Mouse (Mus musculus) bone marrow macrophage, adult 2 months (primary cell): ENCODE measurements around the gene Lrrc36.

Source experiments
- CTCF ChIP-seq: IDR thresholded peaks from 2 replicates; pipeline ENCODE4 v1.5.1; 2012; ENCODE audit warnings: low read depth, mild to moderate bottlenecking, low read length, moderate library complexity
- POLR2A ChIP-seq: IDR thresholded peaks from 2 replicates; pipeline ENCODE4 v1.6.1; 2012; ENCODE audit warnings: mild to moderate bottlenecking, low read depth, low read length, borderline replicate concordance

GRCm38 (mm10) chr8:105393915-105394314, 19.5 kb upstream of the Lrrc36 start:
- TF ChIP-seq CTCF = no peak
- no peak for TF ChIP-seq POLR2A
